Mouse (Mus musculus): ENCODE measurements around the gene Dppa2.

Gene Dppa2

DNA sequence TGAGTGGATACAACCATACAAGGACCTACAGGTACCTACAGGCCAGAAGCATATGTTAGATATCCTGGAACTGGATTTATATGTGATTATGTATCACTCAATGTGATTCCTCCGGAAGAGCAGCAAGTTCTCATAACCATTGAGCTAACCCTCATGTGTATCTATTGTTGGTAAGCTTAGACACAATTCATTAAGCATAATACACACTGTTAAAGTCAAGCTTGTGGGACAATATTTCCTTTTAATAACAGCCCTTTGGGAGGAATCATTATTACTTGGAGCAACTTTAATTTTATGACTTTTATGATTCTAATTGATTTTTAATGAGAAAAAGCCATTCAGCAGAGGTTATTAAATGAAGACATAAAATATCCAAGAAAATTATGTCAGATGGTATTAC, 43.5 kb downstream of the Dppa2 start:
- no peak for DNase-seq

DNA sequence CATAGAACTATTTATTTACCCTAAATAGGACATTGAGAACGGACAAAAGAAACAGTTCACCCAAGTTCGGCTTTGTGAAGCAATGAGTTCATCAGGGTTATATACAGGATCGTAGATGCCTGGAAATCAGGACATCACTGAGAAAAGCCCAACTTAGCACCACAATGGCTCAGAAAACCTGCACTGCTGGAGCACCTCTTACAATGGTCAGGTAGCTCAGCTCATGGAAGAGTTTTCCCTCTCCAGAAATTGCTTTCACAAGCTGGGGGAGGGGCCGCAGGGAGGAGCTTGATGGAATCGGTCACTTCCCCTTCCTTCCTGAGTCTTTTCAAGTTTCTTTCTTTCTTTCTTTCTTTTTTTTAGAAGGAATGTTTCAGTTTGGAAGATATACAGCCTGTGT, 52.0 kb downstream of the Dppa2 start:
- DNase-seq: no peak

DNA sequence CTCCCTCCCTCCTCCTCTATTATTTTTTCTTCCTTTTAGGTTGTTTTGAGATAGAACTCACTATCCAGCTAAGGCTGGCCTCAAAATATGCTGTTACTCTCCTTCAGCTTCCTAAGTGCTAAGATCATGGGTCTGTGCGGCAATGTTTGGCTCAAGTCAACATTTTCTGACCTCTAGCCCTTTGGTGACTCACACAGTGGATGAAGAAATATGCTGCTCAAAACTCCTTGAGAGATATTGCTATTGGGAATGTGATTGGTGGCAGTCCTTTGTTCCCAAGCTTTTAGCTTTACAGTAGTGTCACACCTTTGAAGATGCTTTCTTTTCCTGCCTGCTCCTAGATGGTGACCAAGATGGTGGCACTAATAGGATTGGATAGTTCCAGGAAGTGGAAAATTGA, 52.7 kb downstream of the Dppa2 start:
- DNase-seq: peak; percentile 21

DNA sequence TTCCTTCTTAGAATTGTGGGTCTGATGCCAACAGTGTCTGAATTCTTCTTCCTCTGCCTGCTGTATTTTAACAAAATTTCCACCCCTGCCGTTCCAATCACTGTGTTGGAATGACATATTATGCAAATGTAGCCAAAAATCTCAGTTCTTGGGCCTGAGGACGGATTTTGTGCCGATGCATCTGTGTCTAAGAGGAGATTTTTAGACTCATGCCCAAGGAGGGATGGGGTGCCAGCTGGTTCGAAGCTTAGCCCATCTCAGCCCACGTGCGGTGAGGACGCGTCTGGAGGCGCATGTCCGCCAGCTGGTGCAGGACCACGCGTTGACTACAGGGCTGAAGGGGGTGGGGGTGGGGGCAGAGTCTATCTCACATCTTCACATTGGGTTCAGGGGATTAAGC, 57.2 kb downstream of the Dppa2 start:
- no peak for DNase-seq

GRCm38 (mm10) chr16:48366801-48367200, 63.1 kb downstream of the Dppa2 start:
- DNase-seq: no peak

DNA sequence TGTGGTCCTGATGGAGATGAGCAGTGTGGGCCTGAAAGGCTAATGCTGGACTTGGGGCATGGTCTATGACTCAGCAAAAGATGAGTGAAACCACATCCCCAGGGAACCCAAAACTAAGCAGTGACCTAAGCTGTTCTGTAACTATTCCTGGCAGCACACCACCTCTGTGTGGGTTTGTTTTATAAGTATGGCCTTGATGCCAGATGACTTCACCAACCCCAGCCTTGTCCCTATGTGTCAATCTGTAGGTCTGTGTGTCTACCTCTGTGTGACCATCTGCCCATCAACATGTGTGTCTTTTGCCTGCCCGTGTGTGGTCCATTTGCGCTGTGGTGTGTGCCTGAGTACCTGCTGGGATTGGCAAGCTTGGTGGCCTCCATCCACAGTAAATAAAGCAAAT, 64.4 kb downstream of the Dppa2 start:
- DNase-seq: no peak

Measured in lung, postnatal 10 days (tissue).